Mouse (Mus musculus) intestine, embryonic 16.5 days (tissue): ENCODE results near the gene Fam216a. TPM values are rescaled to one million over a fixed set of nuclear protein-coding genes. Genes with fewer than 3 reads are reported as not detected.
A peak's percentile ranks its signal among the peaks of the same experiment; 100 is the strongest.
"Not testable (repeated sequence)": the region's sequence is repeated elsewhere in the genome, so short reads cannot be mapped to it uniquely, and the experiment has no call there.

ENCODE experiments used
- ATAC-seq: fragments of 200-750 bp; cut with Nextera tagmentation; 2 replicates; pipeline ENCODE4 v1.8.0; 2017; ENCODE audit warnings: moderate TSS enrichment, moderate library complexity
- H3K27ac ChIP-seq: fragments of 300-500 bp; sonication (generic); 2 replicates; pipeline ENCODE4 v1.5.1; 2014; ENCODE audit warnings: mild to moderate bottlenecking, low read length
- H3K27me3 ChIP-seq: fragments of 300-500 bp; sonication (generic); replicated peaks from 2 replicates; pipeline ENCODE4 v1.6.1; 2014; ENCODE audit warnings: low read length, control low read depth, mixed read lengths; ENCODE audit not compliant: control insufficient read depth, insufficient read depth
- H3K36me3 ChIP-seq: fragments of 300-500 bp; sonication (generic); 2 replicates; pipeline ENCODE4 v1.6.1; 2014; ENCODE audit warnings: low read length, control low read depth; ENCODE audit not compliant: control insufficient read depth, insufficient read depth
- H3K4me1 ChIP-seq: fragments of 300-500 bp; sonication (generic); 2 replicates; pipeline ENCODE4 v1.6.1; 2014; ENCODE audit warnings: low read length, control low read depth, mixed read lengths; ENCODE audit not compliant: control insufficient read depth, insufficient read depth
- H3K4me2 ChIP-seq: fragments of 300-500 bp; sonication (generic); 2 replicates; pipeline ENCODE4 v1.6.1; 2014; ENCODE audit warnings: low read depth, low read length, control low read depth
- H3K4me3 ChIP-seq: fragments of 300-500 bp; sonication (generic); 2 replicates; pipeline ENCODE4 v1.5.1; 2014; ENCODE audit warnings: mild to moderate bottlenecking, low read length
- H3K9ac ChIP-seq: fragments of 300-500 bp; sonication (generic); 2 replicates; pipeline ENCODE4 v1.6.1; 2014; ENCODE audit warnings: low read depth, low read length
- H3K9me3 ChIP-seq: fragments of 300-500 bp; sonication (generic); 2 replicates; pipeline ENCODE4 v1.6.1; 2016; ENCODE audit warnings: low read length, control low read depth; ENCODE audit not compliant: control insufficient read depth
- WGBS: fragments of 180-500 bp; shearing (Covaris S2); extraction: QIAGEN DNeasy Blood & Tissue Kit; methylation state at CpG from one replicate; pipeline ENCODE4 v1.1.7; 2014; 5-methylcytosine and 5-hydroxymethylcytosine counted together
- polyA plus RNA-seq: library from polyadenylated mRNA; unstranded; fragments of >200 nt; fragmentation: Nextera tagmentation; extraction: Ambion mirVana; gene quantifications from 2 replicates; pipeline ENCODE4 v1.2.1, GENCODE M21; 2015

Fam216a gene
- 31.8 and 34.0 TPM in 2 replicates for polyA plus RNA-seq

- Histone ChIP-seq H3K36me3 (peaks cover 7% of the 10 kb centered on the region; the same call in 1 of the 2 replicates), H3K27ac (peak within 1 kb of the TSS; percentile 91), H3K4me1 (peaks cover 8% of the 10 kb centered on the region; the same call in 1 of the 2 replicates), H3K9ac (peak within 1 kb of the TSS; percentile 79), H3K4me2 (peak within 1 kb of the TSS; percentile 74), H3K4me3 (peak within 1 kb of the TSS; percentile 78), H3K27me3 (no peaks in the 10 kb centered on the region), H3K9me3 (no peaks in the 10 kb centered on the region)
- under 1% methylated on average over 53 of the region's 53 CpGs for WGBS
- peak; percentile 96 for ATAC-seq
Measured at GRCm38 (mm10) chr5:122372192-122372769, at the start of gene Fam216a. Gene Fam216a, minus strand, starts transcription at chr5:122372364.

- WGBS = 18% methylated on average over 17 of the region's 17 CpGs
- ATAC-seq = peak; percentile 17
Measured at GRCm38 (mm10) chr5:122421271-122422068, 49.3 kb upstream of the Fam216a start, which contains the start of gene Anapc7. Gene Anapc7, plus strand, starts transcription at chr5:122421693.

GRCm38 (mm10) chr5:122420676-122421075 lies 48.5 kb upstream of the Fam216a start:
- not testable (repeated sequence) for H3K27me3 ChIP-seq, H3K36me3 ChIP-seq, H3K4me3 ChIP-seq, H3K4me2 ChIP-seq, H3K9me3 ChIP-seq, H3K9ac ChIP-seq, H3K27ac ChIP-seq
- 52% methylated on average over 4 of the region's 4 CpGs for WGBS
- H3K4me1 ChIP-seq = peaks cover 15% of the 10 kb centered on the region
- peak; percentile 32 for ATAC-seq

More at GRCm38 (mm10) chr5:122421271-122422068, 49.3 kb upstream of the Fam216a start, which contains the start of gene Anapc7:
- peak within 1 kb of the TSS; percentile 97 for H3K4me3 ChIP-seq
- no peaks in the 10 kb centered on the region for H3K36me3 ChIP-seq
- peak within 1 kb of the TSS; percentile 99 for H3K9ac ChIP-seq
- H3K4me1 ChIP-seq = peaks cover 15% of the 10 kb centered on the region
- H3K4me2 ChIP-seq = peak within 1 kb of the TSS; percentile 86
- H3K27me3 ChIP-seq = no peaks in the 10 kb centered on the region
- H3K27ac ChIP-seq = peak within 1 kb of the TSS; percentile 87
- no peaks in the 10 kb centered on the region for H3K9me3 ChIP-seq

GRCm38 (mm10) chr5:122415465-122415864 lies 43.3 kb upstream of the Fam216a start:
- no peaks in the 10 kb centered on the region for H3K9me3 ChIP-seq
- H3K27me3 ChIP-seq = no peaks in the 10 kb centered on the region
- H3K9ac ChIP-seq = no peak overlapping the region
- ATAC-seq = no peak
- no peak overlapping the region for H3K4me2 ChIP-seq
- no peak overlapping the region for H3K4me3 ChIP-seq
- H3K36me3 ChIP-seq = no peaks in the 10 kb centered on the region
- H3K27ac ChIP-seq = no peak overlapping the region
- 0 out of 2 replicates have a peak, but pooled peaks cover 3% of the 10 kb centered on the region for H3K4me1 ChIP-seq
- 89% methylated on average over 12 of the region's 12 CpGs for WGBS

GRCm38 (mm10) chr5:122414351-122414750 lies 42.2 kb upstream of the Fam216a start:
- Histone ChIP-seq H3K4me2 (no peak overlapping the region), H3K4me1 (0 out of 2 replicates have a peak, but pooled peaks cover 3% of the 10 kb centered on the region), H3K36me3 (0 out of 2 replicates have a peak, but pooled peaks cover 3% of the 10 kb centered on the region), H3K27ac (no peak overlapping the region), H3K4me3 (no peak overlapping the region), H3K9ac (no peak overlapping the region), H3K9me3 (no peaks in the 10 kb centered on the region), H3K27me3 (no peaks in the 10 kb centered on the region)
- ATAC-seq = no peak
- 85% methylated on average over 5 of the region's 5 CpGs for WGBS

- Histone ChIP-seq H3K4me1 (0 out of 2 replicates have a peak, but pooled peaks cover 3% of the 10 kb centered on the region), H3K36me3 (0 out of 2 replicates have a peak, but pooled peaks cover 3% of the 10 kb centered on the region), H3K9ac (no peak overlapping the region), H3K4me3 (no peak overlapping the region), H3K27me3 (no peaks in the 10 kb centered on the region), H3K4me2 (no peak overlapping the region), H3K27ac (no peak overlapping the region), H3K9me3 (no peaks in the 10 kb centered on the region)
- 40% methylated on average over 6 of the region's 6 CpGs for WGBS
- no peak for ATAC-seq
Measured at GRCm38 (mm10) chr5:122412826-122413225, 40.7 kb upstream of the Fam216a start.

- no peak overlapping the region for H3K27ac ChIP-seq
- WGBS = 66% methylated on average over 5 of the region's 5 CpGs
- H3K4me1 ChIP-seq = 0 out of 2 replicates have a peak, but pooled peaks cover 3% of the 10 kb centered on the region
- H3K36me3 ChIP-seq = peaks cover 5% of the 10 kb centered on the region; the same call in 1 of the 2 replicates
- no peak overlapping the region for H3K9ac ChIP-seq
- no peak overlapping the region for H3K4me3 ChIP-seq
- no peak for ATAC-seq
- no peaks in the 10 kb centered on the region for H3K9me3 ChIP-seq
- no peaks in the 10 kb centered on the region for H3K27me3 ChIP-seq
- no peak overlapping the region for H3K4me2 ChIP-seq
Measured at GRCm38 (mm10) chr5:122411892-122412291, 39.7 kb upstream of the Fam216a start.

- H3K9ac ChIP-seq = no peak overlapping the region
- H3K27ac ChIP-seq = no peak overlapping the region
- no peaks in the 10 kb centered on the region for H3K9me3 ChIP-seq
- ATAC-seq = no peak
- 0 out of 2 replicates have a peak, but pooled peaks cover 3% of the 10 kb centered on the region for H3K4me1 ChIP-seq
- no peaks in the 10 kb centered on the region for H3K27me3 ChIP-seq
- H3K36me3 ChIP-seq = peaks cover 8% of the 10 kb centered on the region; the same call in 1 of the 2 replicates
- WGBS = 88% methylated on average over 19 of the region's 19 CpGs
- no peak overlapping the region for H3K4me2 ChIP-seq
- H3K4me3 ChIP-seq = no peak overlapping the region
Measured at GRCm38 (mm10) chr5:122409692-122410645, 37.8 kb upstream of the Fam216a start.
